Mouse (Mus musculus): Measurements from ENCODE around the gene Sez6l.

DNA sequence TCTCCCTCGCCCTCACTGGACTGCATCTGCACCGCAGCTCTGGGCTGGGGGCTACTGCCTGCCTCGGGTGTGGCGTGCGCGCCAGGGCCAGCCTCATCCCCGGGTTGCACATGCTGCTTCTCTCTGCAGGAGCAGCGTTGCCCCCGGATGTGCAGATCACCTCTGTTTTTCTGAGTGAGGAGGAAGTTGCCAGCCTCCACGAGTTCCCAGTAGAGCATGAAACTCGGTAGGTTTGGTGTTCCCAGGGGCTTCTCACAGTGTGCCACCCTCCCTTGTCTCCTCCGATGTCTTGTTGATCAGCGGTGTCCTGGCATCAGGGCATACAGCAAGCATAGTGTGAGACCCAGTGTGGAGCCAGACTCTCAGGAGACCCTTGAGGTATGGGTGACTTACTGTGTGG, 207.7 kb downstream of the Sez6l start:
- TF ChIP-seq CTCF (IDR thresholded peaks at IDR 0.05; ENCODE audit: extremely low read depth, insufficient read depth, low read length) (no peak), POLR2A (IDR thresholded peaks at IDR 0.05; ENCODE audit: extremely low read depth, insufficient read depth, low read length) (no peak)
